Mouse (Mus musculus) regulatory T cell (primary cell): Measurements from ENCODE around the gene Trmt10c.

Source experiments
- in situ Hi-C: fragments of 300-600 bp; cut with MboI, MseI; formaldehyde crosslinking; loops from one replicate; pipeline ENCODE4 v1.15.1; 2025; ENCODE audit warnings: high pct_unique_total_duplicates

Trmt10c gene

GRCm38 (mm10) chr16:56037138-56038010 lies at the start of gene Trmt10c:
TSS of gene Trmt10c (minus strand) at chr16:56037819.
- in situ Hi-C loops, result loop anchor here (10.0 kb wide), 1 partner anchor 677 kb away; the partner anchor contains the start of gene Tfg

GRCm38 (mm10) chr16:56086336-56086735 lies 48.7 kb upstream of the Trmt10c start:
- in situ Hi-C loops, result no loop called here

GRCm38 (mm10) chr16:56081691-56082090 lies 44.1 kb upstream of the Trmt10c start:
- in situ Hi-C loops, result no loop called here

- in situ Hi-C loops, result no loop called here
These were observed 41.8 kb upstream of the Trmt10c start for GRCm38 (mm10) chr16:56079419-56079818.

- in situ Hi-C loops, result no loop called here
These were observed 38.7 kb upstream of the Trmt10c start for GRCm38 (mm10) chr16:56076121-56076869.

GRCm38 (mm10) chr16:56075222-56076111 lies 37.8 kb upstream of the Trmt10c start:
- in situ Hi-C loops, result no loop called here

- in situ Hi-C loops, result loop anchor here (5.0 kb wide), 1 partner anchor 42 kb away; no protein-coding TSS in a partner anchor
These were observed 36.9 kb upstream of the Trmt10c start for GRCm38 (mm10) chr16:56074565-56074964.

GRCm38 (mm10) chr16:56074122-56074521 lies 36.5 kb upstream of the Trmt10c start:
- in situ Hi-C loops, result loop anchor here (5.0 kb wide), 1 partner anchor 42 kb away; no protein-coding TSS in a partner anchor

GRCm38 (mm10) chr16:56073150-56073549 lies 35.5 kb upstream of the Trmt10c start:
- in situ Hi-C loops, result loop anchor here (5.0 kb wide), 1 partner anchor 41 kb away; no protein-coding TSS in a partner anchor

GRCm38 (mm10) chr16:56072533-56072932 lies 34.9 kb upstream of the Trmt10c start:
- in situ Hi-C loops, result loop anchor here (5.0 kb wide), 1 partner anchor 40 kb away; no protein-coding TSS in a partner anchor

GRCm38 (mm10) chr16:56071317-56072232 lies 34.0 kb upstream of the Trmt10c start:
- in situ Hi-C loops, result loop anchor here (5.0 kb wide), 1 partner anchor 39 kb away; no protein-coding TSS in a partner anchor

- in situ Hi-C loops, result no loop called here
These were observed 31.0 kb upstream of the Trmt10c start for GRCm38 (mm10) chr16:56068523-56069070.

- in situ Hi-C loops, result no loop called here
These were observed 28.5 kb upstream of the Trmt10c start for GRCm38 (mm10) chr16:56066113-56066512.

GRCm38 (mm10) chr16:56064334-56064990 lies 26.8 kb upstream of the Trmt10c start:
- in situ Hi-C loops, result no loop called here

GRCm38 (mm10) chr16:56062981-56063380 lies 25.4 kb upstream of the Trmt10c start:
- in situ Hi-C loops, result no loop called here

GRCm38 (mm10) chr16:56061995-56062594 lies 24.5 kb upstream of the Trmt10c start:
- in situ Hi-C loops, result no loop called here

- in situ Hi-C loops, result no loop called here
These were observed 20.5 kb upstream of the Trmt10c start for GRCm38 (mm10) chr16:56058151-56058550.

- in situ Hi-C loops, result no loop called here
These were observed 19.4 kb upstream of the Trmt10c start for GRCm38 (mm10) chr16:56056944-56057590.
